Mouse (Mus musculus): Measurements from ENCODE around the gene Neurl2. TPM values are rescaled to one million over a fixed set of nuclear protein-coding genes. Genes with fewer than 3 reads are reported as not detected.
"Not testable (repeated sequence)": the region's sequence is repeated elsewhere in the genome, so short reads cannot be mapped to it uniquely, and the experiment has no call there.

Gene Neurl2
- polyA plus RNA-seq, 1 experiment from 2014 or later: 3.2 TPM

- WGBS: 58% methylated on average over 1 of the region's 1 CpGs
- no peak overlapping the region for H3K4me2 ChIP-seq (ENCODE audit: low read depth, low read length, severe bottlenecking)
- no peaks in the 10 kb centered on the region for H3K36me3 ChIP-seq (ENCODE audit: control insufficient read depth, insufficient read depth, low read length)
- ATAC-seq (replicated peaks; ENCODE audit: low FRiP score) (no peak), DNase-seq (ENCODE audit: low spot score) (no peak)
- H3K4me3 ChIP-seq (ENCODE audit: low read depth, low read length): no peak overlapping the region
- no peaks in the 10 kb centered on the region for H3K9me3 ChIP-seq (ENCODE audit: control insufficient read depth, low read length)
- H3K27me3 ChIP-seq (ENCODE audit: control insufficient read depth, insufficient read depth, low read length): no peaks in the 10 kb centered on the region
- H3K27ac ChIP-seq (ENCODE audit: low read depth, low read length): no peak overlapping the region
- H3K9ac ChIP-seq (ENCODE audit: low read length): no peak overlapping the region
- H3K4me1 ChIP-seq (replicated peaks; ENCODE audit: control insufficient read depth, insufficient read depth, low read length): no peaks in the 10 kb centered on the region
Observed at GRCm38 (mm10) chr2:164874239-164874769, 41.0 kb upstream of the Neurl2 start.

DNA sequence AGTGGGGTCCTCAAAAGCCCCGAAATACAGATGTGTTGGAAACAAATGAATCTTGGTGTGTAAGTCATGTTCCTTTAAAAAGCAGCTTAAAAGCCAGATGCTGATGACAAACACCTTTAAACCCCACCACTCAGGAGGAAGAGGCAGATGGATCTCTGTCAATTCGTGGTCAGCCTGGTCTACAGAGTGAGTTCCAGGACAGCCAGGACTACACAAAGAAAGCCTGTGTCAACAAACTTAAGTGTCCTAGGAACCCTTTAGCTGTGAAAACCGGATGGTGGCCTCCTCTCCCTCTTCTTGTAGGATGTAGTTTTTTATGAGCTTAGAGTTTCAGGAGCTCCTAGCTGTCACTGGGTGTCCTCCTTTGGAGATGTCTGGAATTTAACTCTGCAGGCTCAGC is 40.4 kb upstream of the Neurl2 start:
- Histone ChIP-seq H3K4me2 (ENCODE audit: low read depth, low read length, severe bottlenecking) (no peak overlapping the region), H3K4me3 (ENCODE audit: low read depth, low read length) (no peak overlapping the region), H3K4me1 (replicated peaks; ENCODE audit: control insufficient read depth, insufficient read depth, low read length) (no peaks in the 10 kb centered on the region), H3K36me3 (ENCODE audit: control insufficient read depth, insufficient read depth, low read length) (no peaks in the 10 kb centered on the region), H3K9me3 (ENCODE audit: control insufficient read depth, low read length) (no peaks in the 10 kb centered on the region), H3K9ac (ENCODE audit: low read length) (no peak overlapping the region), H3K27me3 (ENCODE audit: control insufficient read depth, insufficient read depth, low read length) (no peaks in the 10 kb centered on the region), H3K27ac (ENCODE audit: low read depth, low read length) (no peak overlapping the region)
- ATAC-seq (replicated peaks; ENCODE audit: low FRiP score): no peak
- WGBS: 82% methylated on average over 3 of the region's 3 CpGs
- DNase-seq (ENCODE audit: low spot score): no peak

DNA sequence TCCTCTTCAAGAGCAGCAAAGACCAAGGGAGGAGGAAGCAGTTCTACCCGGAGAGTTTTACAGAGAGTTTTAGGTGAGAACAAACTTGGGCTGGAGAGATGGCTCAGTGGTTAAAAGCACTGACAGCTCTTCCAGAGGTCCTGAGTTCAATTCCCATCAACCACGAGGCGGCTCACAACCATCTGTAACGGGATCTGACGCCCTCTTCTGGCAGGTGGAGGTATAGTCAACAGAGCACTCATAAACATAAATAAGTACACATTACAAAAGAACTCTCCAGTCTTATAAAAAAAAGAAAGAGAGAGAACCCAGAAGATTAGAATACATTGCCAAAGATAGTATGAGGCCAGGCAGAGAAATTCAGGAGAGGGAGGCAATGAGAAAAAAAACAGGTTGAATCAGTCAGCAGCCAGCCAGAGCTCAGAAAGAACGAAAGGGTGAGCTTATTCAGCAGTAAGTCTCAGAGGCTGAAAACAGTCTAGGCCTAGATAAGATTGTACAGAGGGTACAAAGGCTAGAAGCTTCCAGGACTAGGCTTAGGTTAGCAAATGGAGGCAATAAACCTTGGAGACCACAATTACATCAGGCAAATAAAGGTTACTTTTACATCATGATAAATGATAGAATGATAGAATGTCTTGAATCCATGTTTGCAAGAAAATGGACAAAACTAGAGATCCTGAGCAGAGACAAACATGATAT is 38.5 kb upstream of the Neurl2 start:
- H3K9ac ChIP-seq (ENCODE audit: low read length): no peak overlapping the region

GRCm38 (mm10) chr2:164868491-164868890 is 35.2 kb upstream of the Neurl2 start:
- DNase-seq (ENCODE audit: low spot score) (no peak), ATAC-seq (replicated peaks; ENCODE audit: low FRiP score) (no peak)
- Histone ChIP-seq H3K4me2 (ENCODE audit: low read depth, low read length, severe bottlenecking) (no peak overlapping the region), H3K36me3 (ENCODE audit: control insufficient read depth, insufficient read depth, low read length) (no peaks in the 10 kb centered on the region), H3K9ac (ENCODE audit: low read length) (no peak overlapping the region), H3K27ac (ENCODE audit: low read depth, low read length) (no peak overlapping the region), H3K4me3 (ENCODE audit: low read depth, low read length) (no peak overlapping the region), H3K4me1 (replicated peaks; ENCODE audit: control insufficient read depth, insufficient read depth, low read length) (no peaks in the 10 kb centered on the region), H3K9me3 (ENCODE audit: control insufficient read depth, low read length) (no peaks in the 10 kb centered on the region; the same call in 1 of the 2 replicates), H3K27me3 (ENCODE audit: control insufficient read depth, insufficient read depth, low read length) (no peaks in the 10 kb centered on the region)
- WGBS: 83% methylated on average over 7 of the region's 7 CpGs

More for the DNA sequence above, 38.5 kb upstream of the Neurl2 start:
- Histone ChIP-seq H3K36me3 (ENCODE audit: control insufficient read depth, insufficient read depth, low read length) (no peaks in the 10 kb centered on the region), H3K9me3 (ENCODE audit: control insufficient read depth, low read length) (no peaks in the 10 kb centered on the region; the same call in 1 of the 2 replicates), H3K4me2 (ENCODE audit: low read depth, low read length, severe bottlenecking) (no peak overlapping the region), H3K27ac (ENCODE audit: low read depth, low read length) (no peak overlapping the region), H3K27me3 (ENCODE audit: control insufficient read depth, insufficient read depth, low read length) (no peaks in the 10 kb centered on the region), H3K4me3 (ENCODE audit: low read depth, low read length) (no peak overlapping the region), H3K4me1 (replicated peaks; ENCODE audit: control insufficient read depth, insufficient read depth, low read length) (no peaks in the 10 kb centered on the region)
- no peak for DNase-seq (ENCODE audit: low spot score)
- ATAC-seq (replicated peaks; ENCODE audit: low FRiP score): no peak
- 63% methylated on average over 6 of the region's 6 CpGs for WGBS

- Histone ChIP-seq H3K27me3 (ENCODE audit: control insufficient read depth, insufficient read depth, low read length) (no peaks in the 10 kb centered on the region), H3K36me3 (ENCODE audit: control insufficient read depth, insufficient read depth, low read length) (no peaks in the 10 kb centered on the region), H3K27ac (ENCODE audit: low read depth, low read length) (no peak overlapping the region), H3K9me3 (ENCODE audit: control insufficient read depth, low read length) (no peaks in the 10 kb centered on the region; the same call in 1 of the 2 replicates), H3K9ac (ENCODE audit: low read length) (no peak overlapping the region), H3K4me3 (ENCODE audit: low read depth, low read length) (no peak overlapping the region), H3K4me1 (replicated peaks; ENCODE audit: control insufficient read depth, insufficient read depth, low read length) (no peaks in the 10 kb centered on the region), H3K4me2 (ENCODE audit: low read depth, low read length, severe bottlenecking) (no peak overlapping the region)
- DNase-seq (ENCODE audit: low spot score): no peak
- WGBS: 88% methylated on average over 7 of the region's 7 CpGs
- no peak for ATAC-seq (replicated peaks; ENCODE audit: low FRiP score)
Observed at GRCm38 (mm10) chr2:164867566-164867965, 34.3 kb upstream of the Neurl2 start.

GRCm38 (mm10) chr2:164866741-164867551 is 33.7 kb upstream of the Neurl2 start:
- Histone ChIP-seq H3K4me2 (ENCODE audit: low read depth, low read length, severe bottlenecking) (no peak overlapping the region), H3K9me3 (ENCODE audit: control insufficient read depth, low read length) (no peaks in the 10 kb centered on the region; the same call in 1 of the 2 replicates), H3K36me3 (ENCODE audit: control insufficient read depth, insufficient read depth, low read length) (no peaks in the 10 kb centered on the region), H3K4me3 (ENCODE audit: low read depth, low read length) (no peak overlapping the region), H3K27ac (ENCODE audit: low read depth, low read length) (no peak overlapping the region), H3K27me3 (ENCODE audit: control insufficient read depth, insufficient read depth, low read length) (no peaks in the 10 kb centered on the region), H3K9ac (ENCODE audit: low read length) (no peak overlapping the region), H3K4me1 (replicated peaks; ENCODE audit: control insufficient read depth, insufficient read depth, low read length) (no peaks in the 10 kb centered on the region)
- ATAC-seq (replicated peaks; ENCODE audit: low FRiP score) (no peak), DNase-seq (ENCODE audit: low spot score) (no peak)
- WGBS: 76% methylated on average over 16 of the region's 16 CpGs

- Histone ChIP-seq H3K4me1 (replicated peaks; ENCODE audit: control insufficient read depth, insufficient read depth, low read length) (no peaks in the 10 kb centered on the region), H3K4me2 (ENCODE audit: low read depth, low read length, severe bottlenecking) (no peak overlapping the region), H3K4me3 (ENCODE audit: low read depth, low read length) (no peak overlapping the region), H3K9me3 (ENCODE audit: control insufficient read depth, low read length) (no peaks in the 10 kb centered on the region; the same call in 1 of the 2 replicates), H3K27ac (ENCODE audit: low read depth, low read length) (no peak overlapping the region), H3K9ac (ENCODE audit: low read length) (no peak overlapping the region), H3K36me3 (ENCODE audit: control insufficient read depth, insufficient read depth, low read length) (no peaks in the 10 kb centered on the region), H3K27me3 (ENCODE audit: control insufficient read depth, insufficient read depth, low read length) (no peaks in the 10 kb centered on the region)
- WGBS: 82% methylated on average over 4 of the region's 4 CpGs
- DNase-seq (ENCODE audit: low spot score) (no peak), ATAC-seq (replicated peaks; ENCODE audit: low FRiP score) (no peak)
Observed at GRCm38 (mm10) chr2:164864593-164864992, 31.3 kb upstream of the Neurl2 start.

DNA sequence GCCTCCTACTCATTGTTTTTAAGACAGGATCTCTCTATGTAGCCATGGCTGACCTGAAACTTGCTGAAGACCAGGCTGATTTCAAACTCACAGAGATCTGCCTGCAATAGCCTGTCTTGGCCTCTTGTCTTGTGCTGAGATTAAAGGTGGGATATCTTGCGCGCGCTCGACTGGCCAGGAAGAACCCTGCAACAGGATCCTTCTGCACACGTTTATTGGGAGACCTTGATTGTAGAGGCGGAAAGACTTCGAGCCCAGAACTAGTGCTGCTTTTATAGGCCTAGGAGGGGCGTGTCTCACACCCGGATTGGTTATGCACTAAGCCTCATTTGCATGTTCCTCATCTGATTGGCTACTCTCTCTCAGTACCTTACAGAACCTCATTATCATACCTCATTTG is 30.2 kb upstream of the Neurl2 start:
- not testable (repeated sequence) for H3K4me3 ChIP-seq (ENCODE audit: low read depth, low read length); H3K36me3 ChIP-seq (ENCODE audit: control insufficient read depth, insufficient read depth, low read length); H3K27me3 ChIP-seq (ENCODE audit: control insufficient read depth, insufficient read depth, low read length); ATAC-seq (replicated peaks; ENCODE audit: low FRiP score); DNase-seq (ENCODE audit: low spot score); H3K9ac ChIP-seq (ENCODE audit: low read length); H3K4me1 ChIP-seq (replicated peaks; ENCODE audit: control insufficient read depth, insufficient read depth, low read length); H3K9me3 ChIP-seq (ENCODE audit: control insufficient read depth, low read length); H3K4me2 ChIP-seq (ENCODE audit: low read depth, low read length, severe bottlenecking); H3K27ac ChIP-seq (ENCODE audit: low read depth, low read length)
- WGBS: 93% methylated on average over 7 of the region's 9 CpGs
